In genomic region chr6:145610901-145611300, GRCm38 (mm10) we compare ENCODE assay signal across 28 mouse cellular contexts. TPM values are rescaled to one million over a fixed set of nuclear protein-coding genes. Genes with fewer than 3 reads are reported as not detected.
DNase-seq lines count a peak whose midpoint lies in the region; ATAC-seq and TF ChIP-seq lines count a peak whose summit lies in the region.
"Had no signal": no experiment of that assay in that cellular context is flagged by ENCODE, and none has a peak within 500 bp of the region (broad histone marks: within the 10 kb centered on the region; RNA-seq: fewer than 3 reads in every experiment).

No protein-coding gene starts in this region.

- ATAC-seq in forebrain, embryonic 12.5 days (ENCODE audit: low FRiP score), result peak; percentile 44; the same call in 1 of the 2 replicates
- ATAC-seq in midbrain, embryonic 11.5 days (ENCODE audit: low FRiP score), result no peak
- ATAC-seq in midbrain, embryonic 16.5 days, result no peak
- ATAC-seq: activated CD4-positive, CD25-positive, alpha-beta regulatory T cell, adult 4 months; CD4-positive, CD25-positive, alpha-beta regulatory T cell, adult 4 months; forebrain, embryonic 14.5 days; forebrain, embryonic 16.5 days; Patski had no signal

- H3K4me1 ChIP-seq in forebrain, embryonic 12.5 days, result no peaks in the 10 kb centered on the region
- peaks cover 4% of the 10 kb centered on the region; the same call in 1 of the 2 replicates for H3K4me1 ChIP-seq in forebrain, embryonic 10.5 days
- H3K4me1 ChIP-seq in midbrain, embryonic 11.5 days (ENCODE audit: control insufficient read depth, insufficient read depth, low read length), result no peaks in the 10 kb centered on the region
- H3K4me1 ChIP-seq in midbrain, embryonic 16.5 days (ENCODE audit: control insufficient read depth, insufficient read depth, low read length), result no peaks in the 10 kb centered on the region
- no peaks in the 10 kb centered on the region for H3K4me1 ChIP-seq in kidney, adult 2 months (ENCODE audit: control insufficient read depth, insufficient read depth, low read length)
- H3K4me1 ChIP-seq: embryonic facial prominence, embryonic 13.5 days; embryonic facial prominence, embryonic 15.5 days had no signal

- H3K4me2 ChIP-seq in forebrain, embryonic 12.5 days, result no peak overlapping the region
- H3K4me2 ChIP-seq in midbrain, embryonic 11.5 days, result no peak overlapping the region
- no peak overlapping the region for H3K4me2 ChIP-seq in midbrain, embryonic 16.5 days (ENCODE audit: low read length)
- H3K4me2 ChIP-seq: embryonic facial prominence, embryonic 13.5 days; embryonic facial prominence, embryonic 15.5 days had no signal

- TF ChIP-seq CTCF in kidney, adult 2 months (conservative IDR thresholded peaks at IDR 0.05; ENCODE audit: insufficient read depth, insufficient read length, low read depth, low read length), result no peak

- no peaks in the 10 kb centered on the region for H3K27me3 ChIP-seq in forebrain, embryonic 12.5 days
- H3K27me3 ChIP-seq in forebrain, embryonic 10.5 days (ENCODE audit: poor library complexity, severe bottlenecking), result no peaks in the 10 kb centered on the region
- no peaks in the 10 kb centered on the region for H3K27me3 ChIP-seq in midbrain, embryonic 11.5 days (ENCODE audit: control insufficient read depth, insufficient read depth, low read length)
- no peaks in the 10 kb centered on the region for H3K27me3 ChIP-seq in midbrain, embryonic 16.5 days (ENCODE audit: control insufficient read depth, insufficient read depth, low read depth, low read length)
- H3K27me3 ChIP-seq in kidney, adult 2 months (replicated peaks; ENCODE audit: control insufficient read depth, insufficient read depth, low read length), result no peaks in the 10 kb centered on the region
- H3K27me3 ChIP-seq: CH12.LX; embryonic facial prominence, embryonic 13.5 days; embryonic facial prominence, embryonic 15.5 days; Patski had no signal

- H3K4me3 ChIP-seq in forebrain, embryonic 12.5 days (replicated peaks), result no peak overlapping the region
- no peak overlapping the region for H3K4me3 ChIP-seq in forebrain, embryonic 10.5 days
- no peak overlapping the region for H3K4me3 ChIP-seq in midbrain, embryonic 11.5 days (ENCODE audit: low read depth, low read length)
- H3K4me3 ChIP-seq in midbrain, embryonic 16.5 days (ENCODE audit: low read depth, low read length), result no peak overlapping the region
- no peak overlapping the region for H3K4me3 ChIP-seq in kidney, adult 2 months (ENCODE audit: insufficient read depth, low read depth, low read length)
- H3K4me3 ChIP-seq: embryonic facial prominence, embryonic 13.5 days; embryonic facial prominence, embryonic 15.5 days; erythroblast, embryonic 14.5 days had no signal

- H3K9ac ChIP-seq in forebrain, embryonic 12.5 days, result no peak overlapping the region
- no peak overlapping the region for H3K9ac ChIP-seq in midbrain, embryonic 11.5 days (ENCODE audit: low read length)
- H3K9ac ChIP-seq in midbrain, embryonic 16.5 days (ENCODE audit: low read depth, low read length), result no peak overlapping the region
- H3K9ac ChIP-seq: embryonic facial prominence, embryonic 13.5 days; embryonic facial prominence, embryonic 15.5 days had no signal

- no peak for TF ChIP-seq POLR2A in kidney, adult 2 months (IDR thresholded peaks at IDR 0.05; ENCODE audit: low read depth, low read length)

- H3K27ac ChIP-seq in forebrain, embryonic 12.5 days, result no peak overlapping the region
- no peak overlapping the region for H3K27ac ChIP-seq in forebrain, embryonic 10.5 days
- H3K27ac ChIP-seq in midbrain, embryonic 11.5 days (ENCODE audit: low read depth, low read length), result no peak overlapping the region
- no peak overlapping the region for H3K27ac ChIP-seq in midbrain, embryonic 16.5 days (ENCODE audit: low read length)
- no peak overlapping the region for H3K27ac ChIP-seq in kidney, adult 2 months (ENCODE audit: insufficient read depth, low read depth, low read length)
- H3K27ac ChIP-seq: embryonic facial prominence, embryonic 13.5 days; embryonic facial prominence, embryonic 15.5 days had no signal

- 73% methylated on average over 5 of the region's 5 CpGs for WGBS in forebrain, embryonic 12.5 days
- 87% methylated on average over 5 of the region's 5 CpGs for WGBS in forebrain, embryonic 10.5 days
- 90% methylated on average over 5 of the region's 5 CpGs for WGBS in midbrain, embryonic 11.5 days
- 81% methylated on average over 5 of the region's 5 CpGs for WGBS in midbrain, embryonic 16.5 days
- WGBS in kidney, adult 2 months, result 95% methylated on average over 5 of the region's 5 CpGs

- DNase-seq in forebrain, embryonic 10.5 days (ENCODE audit: extremely low spot score, low spot score), result no peak
- DNase-seq in midbrain, embryonic 11.5 days (ENCODE audit: low spot score, missing footprints), result peak; percentile 47
- no peak for DNase-seq in kidney, adult 2 months
- DNase-seq: adrenal gland, postnatal 10 days; adrenal gland, postnatal 25 days; B cell, adult 2 months; cerebellum, adult 11 months; cerebellum, adult 18-20 months; cerebellum, adult 8-10 months; cerebellum, adult 9-11 months; cerebellum, postnatal 14 days; cerebellum, postnatal 36 days; embryo, embryonic 11 days had no signal

- no peaks in the 10 kb centered on the region for H3K36me3 ChIP-seq in forebrain, embryonic 12.5 days (replicated peaks)
- no peaks in the 10 kb centered on the region for H3K36me3 ChIP-seq in forebrain, embryonic 10.5 days (replicated peaks)
- H3K36me3 ChIP-seq in midbrain, embryonic 11.5 days (ENCODE audit: control insufficient read depth, insufficient read depth, low read length), result no peaks in the 10 kb centered on the region
- no peaks in the 10 kb centered on the region for H3K36me3 ChIP-seq in midbrain, embryonic 16.5 days (ENCODE audit: control insufficient read depth, insufficient read depth, low read length)
- no peaks in the 10 kb centered on the region for H3K36me3 ChIP-seq in kidney, adult 2 months (ENCODE audit: control insufficient read depth, insufficient read depth, low read length)
- H3K36me3 ChIP-seq: embryonic facial prominence, embryonic 13.5 days; embryonic facial prominence, embryonic 15.5 days; G1E had no signal

- H3K9me3 ChIP-seq in forebrain, embryonic 12.5 days, result no peaks in the 10 kb centered on the region
- H3K9me3 ChIP-seq in forebrain, embryonic 10.5 days, result peaks cover 4% of the 10 kb centered on the region; the same call in 1 of the 2 replicates
- H3K9me3 ChIP-seq in midbrain, embryonic 11.5 days (ENCODE audit: control insufficient read depth, low read length), result no peaks in the 10 kb centered on the region
- H3K9me3 ChIP-seq in midbrain, embryonic 16.5 days (replicated peaks; ENCODE audit: control insufficient read depth, low read length, poor library complexity, severe bottlenecking), result no peaks in the 10 kb centered on the region
- H3K9me3 ChIP-seq: embryonic facial prominence, embryonic 13.5 days; embryonic facial prominence, embryonic 15.5 days had no signal

RNA-seq across cellular contexts. Expression of gene Lmntd1, which starts 3.2 kb away (rescaled TPM):
- 0.29 and 0.47 TPM in 2 replicates for polyA plus RNA-seq in forebrain, embryonic 12.5 days (2016; fragmentation: Nextera tagmentation; extraction: Ambion mirVana)
- polyA plus RNA-seq in forebrain, embryonic 10.5 days (2016; fragmentation: Nextera tagmentation; extraction: Ambion mirVana), result 0.15 and 0.37 TPM in 2 replicates
- 0.18 and 0.50 TPM in 2 replicates for polyA plus RNA-seq in midbrain, embryonic 11.5 days (2014; fragmentation: Nextera tagmentation; extraction: Ambion mirVana)
- polyA plus RNA-seq in midbrain, embryonic 16.5 days (2015; fragmentation: Nextera tagmentation; extraction: Ambion mirVana), result 1.3 and 1.5 TPM in 2 replicates
- polyA plus RNA-seq in kidney, adult 2 months (2012; rRNA removed), result 0.34 and 0.37 TPM in 2 replicates
- polyA plus RNA-seq: CD4-positive, CD25-positive, alpha-beta regulatory T cell, adult 4 months; erythroblast, embryonic 14.5 days; G1E; Patski had no signal

RNA-seq across cellular contexts. Expression of gene Tuba3b, which starts 4.7 kb away (rescaled TPM):
- not detected in 2 replicates for polyA plus RNA-seq in forebrain, embryonic 12.5 days (2016; fragmentation: Nextera tagmentation; extraction: Ambion mirVana)
- polyA plus RNA-seq in forebrain, embryonic 10.5 days (2016; fragmentation: Nextera tagmentation; extraction: Ambion mirVana), result not detected in 2 replicates
- polyA plus RNA-seq in midbrain, embryonic 11.5 days (2014; fragmentation: Nextera tagmentation; extraction: Ambion mirVana), result not detected in 2 replicates
- not detected in 2 replicates for polyA plus RNA-seq in midbrain, embryonic 16.5 days (2015; fragmentation: Nextera tagmentation; extraction: Ambion mirVana)
- polyA plus RNA-seq in kidney, adult 2 months (2012; rRNA removed), result 0.17 and 0.58 TPM in 2 replicates
- polyA plus RNA-seq: activated CD4-positive, CD25-positive, alpha-beta regulatory T cell, adult 4 months; brain, embryonic 14.5 days; CD4-positive, CD25-positive, alpha-beta regulatory T cell, adult 4 months; embryonic facial prominence, embryonic 11.5 days; embryonic facial prominence, embryonic 13.5 days; embryonic facial prominence, embryonic 15.5 days; erythroblast, embryonic 14.5 days; forebrain, embryonic 11.5 days; forebrain, embryonic 14.5 days; forebrain, embryonic 16.5 days; G1E; Patski had no signal
